Mouse (Mus musculus) stomach, postnatal 0 days (tissue): Measurements from ENCODE around the gene Tdrd9.

Experiments
- CTCF ChIP-seq: IDR thresholded peaks from 2 replicates; pipeline ENCODE4 v1.5.1; 2016; ENCODE audit warnings: antibody characterized with exemption, low read depth, mild to moderate bottlenecking, moderate library complexity
- EP300 ChIP-seq: optimal IDR thresholded peaks from 2 replicates; pipeline ENCODE3; 2016; ENCODE audit warnings: antibody characterized with exemption

GRCm38 (mm10) chr12:112101045-112101444 lies 129.7 kb downstream of the Tdrd9 start:
- TF ChIP-seq EP300, result no peak
- TF ChIP-seq CTCF, result peak; percentile 50
